Mouse (Mus musculus) retina, adult 2 months (tissue): ENCODE measurements around the gene Fbxw7.
A peak's percentile ranks its signal among the peaks of the same experiment; 100 is the strongest.
"Not testable (repeated sequence)": the region's sequence is repeated elsewhere in the genome, so short reads cannot be mapped to it uniquely, and the experiment has no call there.

ENCODE experiments used
- DNase-seq: peaks from one replicate; pipeline ENCODE4 v3.0.0-alpha.2; 2012; ENCODE audit warnings: low read depth, low spot score

Gene Fbxw7

GRCm38 (mm10) chr3:84826938-84827337 is 11.9 kb downstream of the Fbxw7 start:
- DNase-seq: no peak

DNA sequence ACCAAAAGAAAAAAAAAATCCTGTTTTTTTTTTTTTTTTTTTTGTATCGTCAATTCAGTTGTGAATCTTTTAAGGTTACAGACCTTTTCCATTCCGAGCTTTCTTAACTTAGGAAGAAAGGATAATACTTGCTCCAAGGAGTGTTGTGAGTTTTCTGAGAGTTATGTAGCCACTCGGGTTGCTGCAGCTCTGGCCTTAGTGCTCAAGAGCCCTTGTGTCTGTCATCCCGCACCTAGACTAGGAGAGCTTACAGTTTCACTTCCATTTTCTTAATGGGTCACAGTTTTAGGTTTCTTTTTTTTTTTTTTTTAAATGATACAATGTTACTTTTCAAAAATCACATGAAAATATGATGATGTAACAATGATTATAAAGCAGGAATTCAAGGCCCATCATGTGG is 12.5 kb downstream of the Fbxw7 start:
- no peak for DNase-seq

DNA sequence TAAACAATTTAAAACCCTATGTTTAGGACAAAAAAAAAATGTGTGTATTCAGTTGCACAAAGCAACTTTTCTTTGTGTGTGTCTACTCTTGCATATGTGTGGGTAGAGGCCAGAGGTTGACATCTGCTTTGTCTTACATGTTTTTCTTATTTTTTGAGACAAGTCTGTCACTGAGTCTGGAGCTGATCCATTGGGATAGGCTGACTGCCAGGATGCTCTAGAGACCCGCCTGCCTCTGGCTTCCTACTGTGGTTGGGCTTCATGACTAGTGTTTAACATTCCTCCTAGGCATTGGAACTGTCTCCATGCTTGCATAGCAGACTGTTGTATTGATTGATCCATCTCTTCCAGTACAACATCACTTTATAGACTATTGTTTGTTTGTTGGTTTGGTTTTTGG is 14.3 kb downstream of the Fbxw7 start:
- DNase-seq: no peak

DNA sequence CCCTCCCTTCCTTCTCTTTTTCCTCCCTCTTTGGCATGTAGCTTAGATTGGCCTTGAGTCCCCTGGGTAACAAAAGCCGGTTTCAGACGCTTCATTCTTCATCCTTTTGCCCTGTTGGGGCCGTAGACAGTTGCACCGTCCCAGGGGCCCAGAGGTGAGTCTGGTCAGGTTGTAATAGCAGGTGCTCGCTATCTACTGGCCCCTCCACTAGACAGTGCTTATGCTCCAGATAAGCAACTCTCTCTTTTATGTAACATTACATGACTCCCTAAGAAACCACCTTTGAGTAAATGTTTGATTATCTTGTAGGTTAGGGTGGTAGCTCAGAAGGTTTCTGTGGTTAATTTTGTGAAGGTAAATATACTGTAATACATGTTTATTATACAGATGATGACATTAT is 21.0 kb downstream of the Fbxw7 start:
- DNase-seq: no peak

- DNase-seq: no peak
These were observed 22.9 kb downstream of the Fbxw7 start for GRCm38 (mm10) chr3:84837984-84838383.

- no peak for DNase-seq
These were observed 24.4 kb downstream of the Fbxw7 start for GRCm38 (mm10) chr3:84839499-84839898.

DNA sequence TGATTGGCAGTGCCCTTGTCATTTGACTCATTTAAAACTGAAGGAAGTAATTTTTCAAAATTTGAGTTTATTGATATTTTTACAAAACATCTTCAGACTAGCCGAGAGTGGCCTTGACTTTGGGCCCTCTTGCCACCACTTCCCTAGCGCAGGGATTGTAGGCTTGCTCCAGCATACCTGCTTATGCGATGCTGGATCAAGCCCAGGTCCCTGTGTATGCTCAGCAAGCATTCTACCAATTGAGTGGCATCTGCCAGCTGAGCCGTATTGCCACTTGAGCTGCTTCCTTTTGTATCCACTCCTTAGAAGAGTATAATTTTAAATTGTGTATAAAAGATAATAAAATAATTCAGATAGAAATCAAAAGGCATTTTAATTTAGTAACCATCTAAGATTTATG is 26.2 kb downstream of the Fbxw7 start:
- no peak for DNase-seq

GRCm38 (mm10) chr3:84842793-84843192 is 27.7 kb downstream of the Fbxw7 start:
- DNase-seq: no peak

DNA sequence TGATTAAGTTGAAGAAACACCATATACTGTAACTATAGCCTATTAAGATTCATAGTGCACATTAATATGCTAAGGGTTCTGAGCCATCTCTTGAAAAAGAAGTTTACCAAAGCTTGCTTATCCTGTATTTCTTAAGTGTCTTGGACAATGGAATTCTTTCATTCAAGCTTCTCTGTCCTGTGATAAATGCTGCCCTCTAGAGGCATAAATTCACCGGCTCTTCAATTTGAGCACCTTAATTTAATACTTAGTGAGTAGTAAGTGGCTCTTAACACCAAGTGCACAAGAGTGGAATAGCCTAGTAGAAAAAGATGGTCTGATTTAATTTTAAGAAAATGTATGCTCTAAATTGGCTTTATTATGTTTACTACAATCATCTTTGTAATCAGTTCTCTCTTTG is 28.5 kb downstream of the Fbxw7 start:
- peak; percentile 50 for DNase-seq

DNA sequence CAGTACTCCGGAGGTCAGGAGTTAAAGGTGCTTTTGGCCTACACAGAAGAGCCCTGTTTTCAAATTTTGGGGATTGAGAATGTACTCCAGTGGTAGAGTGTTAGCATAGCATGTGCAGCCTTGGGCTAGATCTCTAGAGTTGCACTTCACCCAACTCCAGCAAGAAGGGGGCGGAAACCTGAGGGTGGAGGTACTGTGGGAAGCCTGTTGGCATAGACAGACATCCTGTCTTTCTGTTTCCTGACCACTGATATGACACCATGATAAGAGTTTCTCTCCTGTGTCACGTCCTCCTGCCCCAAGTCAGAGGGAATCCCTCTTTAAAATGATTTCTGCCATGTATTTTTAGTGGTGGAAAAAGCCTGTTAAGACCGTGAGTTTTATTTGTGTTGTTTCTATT is 33.7 kb downstream of the Fbxw7 start:
- no peak for DNase-seq

DNA sequence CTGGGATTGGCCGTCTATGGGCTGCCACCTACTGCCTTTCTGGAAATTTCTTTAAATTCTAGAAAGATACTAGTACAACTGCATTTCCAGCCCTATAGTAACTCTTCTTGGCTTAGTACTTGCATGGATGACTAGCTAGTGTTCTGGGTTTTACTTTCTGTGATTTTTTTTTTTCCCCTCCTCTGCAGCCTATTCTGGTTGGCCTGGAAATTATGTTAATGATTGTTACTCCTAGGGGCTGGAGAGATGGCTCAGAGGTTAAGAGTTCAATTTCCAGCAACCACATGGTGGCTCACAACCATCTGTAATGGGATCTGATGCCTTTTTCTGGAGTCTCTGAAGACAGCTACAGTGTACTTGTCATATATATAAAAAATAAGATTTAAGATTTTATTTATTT is 35.4 kb downstream of the Fbxw7 start:
- no peak for DNase-seq

- no peak for DNase-seq
These were observed 36.7 kb downstream of the Fbxw7 start for GRCm38 (mm10) chr3:84851801-84852200.

DNA sequence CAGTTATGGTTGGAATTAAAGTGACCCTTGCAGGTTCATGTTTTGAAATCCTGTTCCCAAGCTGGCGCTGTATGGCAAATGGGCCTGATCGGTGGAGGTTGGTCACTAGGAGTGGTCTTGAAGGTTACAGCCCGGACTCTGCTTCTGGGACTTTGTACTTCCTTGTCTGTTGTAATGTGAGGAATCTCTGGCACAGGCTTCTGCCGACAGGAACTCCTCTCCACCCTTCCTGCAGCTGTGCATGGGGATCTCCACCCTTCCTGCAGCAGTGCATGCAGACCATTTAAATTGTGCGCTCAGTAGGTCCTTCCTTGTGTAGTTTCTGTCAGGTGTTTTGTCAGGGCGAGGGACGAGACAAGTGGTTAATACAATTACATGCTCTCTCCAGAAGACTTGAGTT is 37.8 kb downstream of the Fbxw7 start:
- DNase-seq: no peak

DNA sequence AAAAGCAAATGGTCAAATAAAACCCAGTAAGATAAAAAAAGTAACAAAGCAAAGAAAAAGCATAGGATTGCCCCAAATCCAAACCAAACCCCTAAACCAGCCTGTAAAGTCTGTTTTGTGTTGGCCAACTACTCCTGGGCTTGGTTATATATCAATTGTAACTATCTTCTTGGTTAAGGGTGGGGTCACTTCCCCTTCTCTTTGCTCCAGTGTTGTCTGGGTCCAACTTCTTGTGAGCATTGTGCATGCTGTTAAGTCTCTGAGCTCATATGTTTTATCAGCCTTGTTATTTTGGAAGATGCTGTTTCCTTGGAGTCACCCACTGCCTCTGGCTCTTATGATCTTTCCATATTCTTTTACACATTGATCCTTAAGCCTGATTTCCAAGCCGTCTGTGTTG is 39.4 kb downstream of the Fbxw7 start:
- DNase-seq: no peak

GRCm38 (mm10) chr3:84860669-84861068 is 45.6 kb downstream of the Fbxw7 start:
- DNase-seq: no peak

DNA sequence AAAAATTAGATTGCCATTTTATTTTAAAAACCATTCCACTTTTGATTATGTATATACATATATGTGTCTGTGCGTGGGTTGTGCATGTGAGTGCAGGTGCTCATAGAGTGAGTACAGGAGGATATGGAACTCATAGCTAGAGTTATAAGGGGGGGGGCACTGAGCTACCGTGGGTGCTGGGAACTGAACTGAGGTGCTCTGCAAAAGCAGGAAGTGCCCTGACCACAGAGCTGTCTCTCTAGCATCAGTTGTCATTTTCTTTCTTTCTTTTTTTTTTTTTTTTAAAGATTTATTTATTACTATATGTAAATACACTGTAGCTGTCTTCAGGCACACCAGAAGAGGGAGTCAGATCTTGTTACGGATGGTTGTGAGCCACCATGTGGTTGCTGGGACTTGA is 46.7 kb downstream of the Fbxw7 start:
- not testable (repeated sequence) for DNase-seq

GRCm38 (mm10) chr3:84865684-84866083 is 50.6 kb downstream of the Fbxw7 start:
- no peak for DNase-seq

GRCm38 (mm10) chr3:84866866-84867265 is 51.8 kb downstream of the Fbxw7 start:
- no peak for DNase-seq

- DNase-seq: no peak
These were observed 52.4 kb downstream of the Fbxw7 start for GRCm38 (mm10) chr3:84867434-84867975.

DNA sequence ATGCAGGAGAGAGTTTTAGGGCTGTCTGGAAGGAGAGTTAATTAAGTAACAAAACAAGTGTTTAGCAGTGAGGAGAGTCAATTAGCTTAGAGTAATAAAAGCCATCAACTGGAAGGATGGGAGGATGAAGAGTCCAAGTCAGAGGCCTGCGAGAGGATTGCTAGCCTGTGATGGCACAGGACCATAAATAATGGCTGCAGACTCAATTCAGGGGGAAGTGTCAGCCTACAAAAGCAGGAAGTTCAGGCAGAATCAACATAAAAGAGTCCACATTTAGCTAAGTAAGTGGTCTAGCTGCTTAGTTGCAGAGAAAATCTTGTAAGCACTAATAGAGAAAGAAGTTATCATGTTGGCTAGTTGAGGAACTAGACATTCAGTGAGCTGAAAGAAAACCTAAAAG is 52.9 kb downstream of the Fbxw7 start:
- no peak for DNase-seq

- DNase-seq: no peak
These were observed 55.1 kb downstream of the Fbxw7 start for GRCm38 (mm10) chr3:84870126-84870525.

- no peak for DNase-seq
These were observed 60.2 kb downstream of the Fbxw7 start for GRCm38 (mm10) chr3:84875306-84875705.

DNA sequence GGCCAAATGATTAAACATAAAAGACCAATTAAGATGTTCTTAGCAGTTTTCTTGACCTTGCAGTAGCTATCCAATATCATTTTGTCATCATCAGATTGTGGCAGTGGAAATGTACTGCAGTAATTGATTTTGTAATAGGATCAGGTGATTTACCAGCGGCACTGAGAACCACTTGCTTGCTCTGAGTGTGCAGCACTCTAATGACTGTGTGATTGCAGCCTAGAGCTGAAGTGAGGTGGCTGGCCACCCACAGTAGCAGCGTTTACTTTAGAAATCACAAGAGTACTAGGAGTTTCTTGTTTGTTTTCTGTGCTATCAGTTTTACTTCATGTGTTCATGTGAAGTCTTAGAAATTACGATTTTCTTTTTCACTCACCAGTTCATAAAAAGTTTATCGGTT is 61.1 kb downstream of the Fbxw7 start:
- DNase-seq: no peak

DNA sequence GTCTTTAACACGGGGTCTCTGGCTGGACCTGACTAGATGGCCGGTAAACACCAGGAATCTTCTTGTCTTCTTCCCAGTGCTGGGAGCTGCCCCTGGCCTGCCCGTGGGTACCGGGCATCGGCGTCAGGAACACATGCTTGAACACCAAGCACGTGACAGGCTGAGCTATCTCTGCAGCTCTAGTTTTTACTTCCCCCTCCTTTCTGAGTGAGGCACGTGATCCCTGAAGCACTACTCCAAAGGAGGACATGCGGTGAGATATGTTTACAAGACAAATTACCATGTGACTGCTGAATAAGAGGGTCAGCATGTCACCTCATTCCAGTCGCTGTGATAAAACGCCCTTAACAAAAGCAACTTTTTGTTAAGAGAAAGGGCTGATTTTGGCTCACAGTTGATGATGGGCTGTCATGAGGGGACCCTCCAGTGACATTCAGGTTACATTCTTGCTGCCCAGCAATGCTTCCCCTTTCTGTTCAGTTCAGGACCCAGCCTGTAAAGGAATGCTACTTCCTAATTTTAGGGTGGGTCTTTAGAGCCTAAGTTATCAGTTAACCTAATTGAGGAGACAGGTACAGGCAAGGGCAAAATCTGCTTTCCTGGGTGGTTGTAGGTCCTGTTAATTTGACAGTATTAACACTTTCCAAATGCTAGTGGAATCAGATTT is 68.9 kb downstream of the Fbxw7 start:
- no peak for DNase-seq
